Mouse (Mus musculus) hindbrain, embryonic 10.5 days (tissue): ENCODE measurements around the gene Anks1b. TPM values are rescaled to one million over a fixed set of nuclear protein-coding genes. Genes with fewer than 3 reads are reported as not detected.

Source experiments
- DNase-seq: peaks from one replicate; pipeline ENCODE4 v3.0.0-alpha.2; 2017; ENCODE audit warnings: low spot score
- H3K27ac ChIP-seq: fragments of 300-500 bp; sonication (generic); 2 replicates; pipeline ENCODE4 v1.5.1; 2016; ENCODE audit warnings: mild to moderate bottlenecking, moderate library complexity
- H3K27me3 ChIP-seq: fragments of 300-500 bp; sonication (generic); 2 replicates; pipeline ENCODE4 v1.6.1; 2016; ENCODE audit warnings: mild to moderate bottlenecking; ENCODE audit not compliant: poor library complexity, insufficient read depth, severe bottlenecking
- H3K36me3 ChIP-seq: fragments of 300-500 bp; sonication (generic); 2 replicates; pipeline ENCODE4 v1.6.1; 2016; ENCODE audit warnings: mild to moderate bottlenecking, moderate library complexity
- H3K4me1 ChIP-seq: fragments of 300-500 bp; sonication (generic); replicated peaks from 2 replicates; pipeline ENCODE4 v1.6.1; 2016; ENCODE audit warnings: mild to moderate bottlenecking
- H3K4me3 ChIP-seq: fragments of 300-500 bp; sonication (generic); 2 replicates; pipeline ENCODE4 v1.5.1; 2016; ENCODE audit warnings: mild to moderate bottlenecking, moderate library complexity
- H3K9me3 ChIP-seq: fragments of 300-500 bp; sonication (generic); 2 replicates; pipeline ENCODE4 v1.6.1; 2016; ENCODE audit warnings: mild to moderate bottlenecking, moderate library complexity
- WGBS: fragments of 180-500 bp; shearing (Covaris S2); methylation state at CpG from one replicate; pipeline ENCODE4 v1.1.7; 2016; 5-methylcytosine and 5-hydroxymethylcytosine counted together
- polyA plus RNA-seq: library from polyadenylated mRNA; unstranded; fragments of >200 nt; fragmentation: Nextera tagmentation; extraction: Ambion mirVana; gene quantifications from 2 replicates; pipeline ENCODE4 v1.2.1, GENCODE M21; 2016

Anks1b gene
- polyA plus RNA-seq, 1 experiment from 2014 or later, result 4.1 TPM

GRCm38 (mm10) chr10:90814412-90814811, 941.1 kb downstream of the Anks1b start:
- H3K36me3 ChIP-seq, result no peaks in the 10 kb centered on the region

GRCm38 (mm10) chr10:90818246-90818937, 945.1 kb downstream of the Anks1b start:
- no peak overlapping the region for H3K27ac ChIP-seq
- DNase-seq, result no peak
- H3K4me3 ChIP-seq, result no peak overlapping the region
- no peaks in the 10 kb centered on the region for H3K36me3 ChIP-seq
- 45% methylated on average over 10 of the region's 10 CpGs for WGBS
- no peaks in the 10 kb centered on the region for H3K9me3 ChIP-seq
- peaks cover 11% of the 10 kb centered on the region for H3K4me1 ChIP-seq
- H3K27me3 ChIP-seq, result no peaks in the 10 kb centered on the region

More at GRCm38 (mm10) chr10:90814412-90814811, 941.1 kb downstream of the Anks1b start:
- H3K27ac ChIP-seq, result no peak overlapping the region
- no peaks in the 10 kb centered on the region for H3K9me3 ChIP-seq
- no peak for DNase-seq
- WGBS, result 79% methylated on average over 6 of the region's 6 CpGs
- peaks cover 11% of the 10 kb centered on the region for H3K4me1 ChIP-seq
- H3K27me3 ChIP-seq, result no peaks in the 10 kb centered on the region
- H3K4me3 ChIP-seq, result no peak overlapping the region

GRCm38 (mm10) chr10:90823438-90823837, 950.1 kb downstream of the Anks1b start:
- no peak for DNase-seq
- H3K27ac ChIP-seq, result no peak overlapping the region
- H3K36me3 ChIP-seq, result no peaks in the 10 kb centered on the region
- 15% methylated on average over 4 of the region's 4 CpGs for WGBS
- peaks cover 5% of the 10 kb centered on the region; the same call in 1 of the 2 replicates for H3K4me1 ChIP-seq
- H3K4me3 ChIP-seq, result no peak overlapping the region
- no peaks in the 10 kb centered on the region for H3K9me3 ChIP-seq
- H3K27me3 ChIP-seq, result peaks cover 20% of the 10 kb centered on the region

- Histone ChIP-seq H3K36me3 (no peaks in the 10 kb centered on the region), H3K27me3 (peaks cover 33% of the 10 kb centered on the region)
- 77% methylated on average over 2 of the region's 2 CpGs for WGBS
Measured at GRCm38 (mm10) chr10:90824692-90825091, 951.4 kb downstream of the Anks1b start.

GRCm38 (mm10) chr10:90826939-90827338, 953.6 kb downstream of the Anks1b start:
- 21% methylated on average over 4 of the region's 4 CpGs for WGBS
- H3K4me3 ChIP-seq, result no peak overlapping the region
- H3K4me1 ChIP-seq, result peaks cover 20% of the 10 kb centered on the region
- peaks cover 55% of the 10 kb centered on the region for H3K27me3 ChIP-seq
- peak; percentile 51 for DNase-seq
- no peaks in the 10 kb centered on the region for H3K36me3 ChIP-seq
- H3K9me3 ChIP-seq, result no peaks in the 10 kb centered on the region
- H3K27ac ChIP-seq, result no peak overlapping the region

More at GRCm38 (mm10) chr10:90824692-90825091, 951.4 kb downstream of the Anks1b start:
- no peaks in the 10 kb centered on the region for H3K9me3 ChIP-seq
- peaks cover 6% of the 10 kb centered on the region; the same call in 1 of the 2 replicates for H3K4me1 ChIP-seq
- DNase-seq, result no peak
- H3K4me3 ChIP-seq, result no peak overlapping the region
- no peak overlapping the region for H3K27ac ChIP-seq

GRCm38 (mm10) chr10:90828581-90829393, 955.5 kb downstream of the Anks1b start:
- peak overlapping the region; percentile 77 for H3K4me3 ChIP-seq
- H3K9me3 ChIP-seq, result no peaks in the 10 kb centered on the region
- H3K4me1 ChIP-seq, result peaks cover 20% of the 10 kb centered on the region
- H3K36me3 ChIP-seq, result no peaks in the 10 kb centered on the region
- peaks cover 65% of the 10 kb centered on the region for H3K27me3 ChIP-seq
- WGBS, result under 1% methylated on average over 59 of the region's 73 CpGs
- H3K27ac ChIP-seq, result peak overlapping the region; percentile 86
- DNase-seq, result peak; percentile 53

- peak overlapping the region; percentile 77 for H3K4me3 ChIP-seq
- H3K27ac ChIP-seq, result peak overlapping the region; percentile 86
- DNase-seq, result peak; percentile 63
- H3K27me3 ChIP-seq, result peaks cover 65% of the 10 kb centered on the region
- H3K4me1 ChIP-seq, result peaks cover 20% of the 10 kb centered on the region
- H3K9me3 ChIP-seq, result no peaks in the 10 kb centered on the region
- no peaks in the 10 kb centered on the region for H3K36me3 ChIP-seq
- under 1% methylated on average over 58 of the region's 76 CpGs for WGBS
Measured at GRCm38 (mm10) chr10:90829394-90830267, 956.3 kb downstream of the Anks1b start.

GRCm38 (mm10) chr10:90830268-90830585, 956.9 kb downstream of the Anks1b start:
- no peak overlapping the region for H3K27ac ChIP-seq
- peaks cover 65% of the 10 kb centered on the region for H3K27me3 ChIP-seq
- H3K4me1 ChIP-seq, result peaks cover 20% of the 10 kb centered on the region
- 2% methylated on average over 11 of the region's 11 CpGs for WGBS
- H3K9me3 ChIP-seq, result no peaks in the 10 kb centered on the region
- H3K4me3 ChIP-seq, result peak overlapping the region; percentile 77
- peak; percentile 38 for DNase-seq
- H3K36me3 ChIP-seq, result no peaks in the 10 kb centered on the region

GRCm38 (mm10) chr10:90830591-90831287, 957.4 kb downstream of the Anks1b start:
- Histone ChIP-seq H3K4me3 (peak overlapping the region; percentile 77), H3K27ac (no peak overlapping the region), H3K9me3 (no peaks in the 10 kb centered on the region), H3K27me3 (peaks cover 65% of the 10 kb centered on the region), H3K4me1 (peaks cover 20% of the 10 kb centered on the region), H3K36me3 (no peaks in the 10 kb centered on the region)
- 3% methylated on average over 21 of the region's 21 CpGs for WGBS
- DNase-seq, result peak; percentile 37

- H3K4me3 ChIP-seq, result peak overlapping the region; percentile 77; the same call in 1 of the 2 replicates
- no peaks in the 10 kb centered on the region for H3K9me3 ChIP-seq
Measured at GRCm38 (mm10) chr10:90831288-90831626, 957.9 kb downstream of the Anks1b start.

GRCm38 (mm10) chr10:90834306-90834705, 961.0 kb downstream of the Anks1b start:
- H3K27ac ChIP-seq, result no peak overlapping the region
- 33% methylated on average over 5 of the region's 5 CpGs for WGBS
- no peaks in the 10 kb centered on the region for H3K9me3 ChIP-seq
- H3K27me3 ChIP-seq, result peaks cover 36% of the 10 kb centered on the region
- peaks cover 14% of the 10 kb centered on the region for H3K4me1 ChIP-seq
- no peak overlapping the region for H3K4me3 ChIP-seq
- no peak for DNase-seq
- no peaks in the 10 kb centered on the region for H3K36me3 ChIP-seq

More at GRCm38 (mm10) chr10:90831288-90831626, 957.9 kb downstream of the Anks1b start:
- H3K36me3 ChIP-seq, result no peaks in the 10 kb centered on the region
- H3K27ac ChIP-seq, result no peak overlapping the region
- no peak for DNase-seq
- peaks cover 20% of the 10 kb centered on the region for H3K4me1 ChIP-seq
- 6% methylated on average over 2 of the region's 2 CpGs for WGBS
- peaks cover 65% of the 10 kb centered on the region for H3K27me3 ChIP-seq

- Histone ChIP-seq H3K36me3 (no peaks in the 10 kb centered on the region), H3K9me3 (no peaks in the 10 kb centered on the region), H3K4me3 (no peak overlapping the region), H3K27me3 (peaks cover 27% of the 10 kb centered on the region), H3K4me1 (peaks cover 11% of the 10 kb centered on the region), H3K27ac (no peak overlapping the region)
- no peak for DNase-seq
Measured at GRCm38 (mm10) chr10:90835195-90835594, 961.9 kb downstream of the Anks1b start.
